Mouse (Mus musculus) kidney, adult 2 months (tissue): ENCODE data around the gene Smim14. TPM values are rescaled to one million over a fixed set of nuclear protein-coding genes. Genes with fewer than 3 reads are reported as not detected.

Source experiments
- DNase-seq: peaks from one replicate; pipeline ENCODE4 v3.0.0; 2021
- H3K27ac ChIP-seq: fragments of 200-500 bp; 2 replicates; pipeline ENCODE4 v1.5.1; 2012; ENCODE audit warnings: low read depth, low read length, control low read depth, inconsistent platforms; ENCODE audit not compliant: insufficient read depth
- H3K27me3 ChIP-seq: fragments of 200-500 bp; replicated peaks from 2 replicates; pipeline ENCODE4 v1.6.1; 2012; ENCODE audit warnings: mild to moderate bottlenecking, moderate library complexity, low read length, inconsistent platforms; ENCODE audit not compliant: control insufficient read depth, insufficient read depth
- H3K36me3 ChIP-seq: fragments of 200-500 bp; 2 replicates; pipeline ENCODE4 v1.6.1; 2012; ENCODE audit warnings: mild to moderate bottlenecking, moderate library complexity, low read length, inconsistent platforms; ENCODE audit not compliant: control insufficient read depth, insufficient read depth
- H3K4me1 ChIP-seq: fragments of 200-500 bp; 2 replicates; pipeline ENCODE4 v1.6.1; 2011; ENCODE audit warnings: low read length; ENCODE audit not compliant: control insufficient read depth, insufficient read depth
- H3K4me3 ChIP-seq: fragments of 200-500 bp; 2 replicates; pipeline ENCODE4 v1.5.1; 2011; ENCODE audit warnings: mild to moderate bottlenecking, low read depth, low read length, control low read depth; ENCODE audit not compliant: insufficient read depth
- CTCF ChIP-seq: fragments of 200-500 bp; conservative IDR thresholded peaks from 2 replicates; pipeline ENCODE4 v1.5.1; 2011; ENCODE audit warnings: low read depth, mild to moderate bottlenecking, control low read depth, low read length, moderate library complexity, mixed read lengths; ENCODE audit not compliant: insufficient read depth, insufficient read length
- POLR2A ChIP-seq: fragments of 200-500 bp; IDR thresholded peaks from one replicate; pipeline ENCODE4 v1.6.1; 2011; ENCODE audit warnings: low read depth, low read length, control low read depth
- WGBS: fragments of 180-500 bp; shearing (Covaris S2); methylation state at CpG from one replicate; pipeline ENCODE4 v1.1.7; 2018; 5-methylcytosine and 5-hydroxymethylcytosine counted together
- polyA plus RNA-seq: library from polyadenylated mRNA; depleted of rRNA; stranded (reverse); fragments of >200 nt; gene quantifications from 2 replicates; pipeline ENCODE4 v1.2.3, GENCODE M21; 2012

The Smim14 gene
- polyA plus RNA-seq, 1 experiment, result 114 TPM

- DNase-seq, result no peak
- no peak overlapping the region for H3K4me3 ChIP-seq
- no peaks in the 10 kb centered on the region for H3K4me1 ChIP-seq
- H3K27me3 ChIP-seq, result no peaks in the 10 kb centered on the region
- 71% methylated on average over 4 of the region's 4 CpGs for WGBS
- H3K27ac ChIP-seq, result no peak overlapping the region
- TF ChIP-seq POLR2A (no peak), CTCF (no peak)
- no peaks in the 10 kb centered on the region for H3K36me3 ChIP-seq
Measured at GRCm38 (mm10) chr5:65524831-65525230, 12.2 kb downstream of the Smim14 start.

GRCm38 (mm10) chr5:65521803-65522202 is 15.2 kb downstream of the Smim14 start:
- Histone ChIP-seq H3K27ac (no peak overlapping the region), H3K4me1 (no peaks in the 10 kb centered on the region), H3K36me3 (no peaks in the 10 kb centered on the region), H3K27me3 (no peaks in the 10 kb centered on the region), H3K4me3 (no peak overlapping the region)
- DNase-seq, result peak; percentile 8
- 98% methylated on average over 1 of the region's 1 CpGs for WGBS
- TF ChIP-seq POLR2A, result no peak
- peak; percentile 19; the same call in 1 of the 2 replicates for TF ChIP-seq CTCF

GRCm38 (mm10) chr5:65514635-65515278 is 22.2 kb downstream of the Smim14 start:
- TF ChIP-seq POLR2A (no peak), CTCF (no peak)
- whole genome bisulfite sequencing, result 43% methylated on average over 5 of the region's 5 CpGs
- Histone ChIP-seq H3K27me3 (no peaks in the 10 kb centered on the region), H3K4me1 (peaks cover 2% of the 10 kb centered on the region; the same call in 1 of the 2 replicates), H3K36me3 (no peaks in the 10 kb centered on the region), H3K4me3 (no peak overlapping the region), H3K27ac (no peak overlapping the region)
- no peak for DNase-seq

- no peak for DNase-seq
- H3K27ac ChIP-seq, result no peak overlapping the region
- no peak overlapping the region for H3K4me3 ChIP-seq
- peaks cover 2% of the 10 kb centered on the region; the same call in 1 of the 2 replicates for H3K4me1 ChIP-seq
- WGBS, result 51% methylated on average over 3 of the region's 3 CpGs
- no peaks in the 10 kb centered on the region for H3K36me3 ChIP-seq
- TF ChIP-seq CTCF (no peak), POLR2A (no peak)
- H3K27me3 ChIP-seq, result no peaks in the 10 kb centered on the region
Measured at GRCm38 (mm10) chr5:65513506-65513905, 23.5 kb downstream of the Smim14 start.

DNA sequence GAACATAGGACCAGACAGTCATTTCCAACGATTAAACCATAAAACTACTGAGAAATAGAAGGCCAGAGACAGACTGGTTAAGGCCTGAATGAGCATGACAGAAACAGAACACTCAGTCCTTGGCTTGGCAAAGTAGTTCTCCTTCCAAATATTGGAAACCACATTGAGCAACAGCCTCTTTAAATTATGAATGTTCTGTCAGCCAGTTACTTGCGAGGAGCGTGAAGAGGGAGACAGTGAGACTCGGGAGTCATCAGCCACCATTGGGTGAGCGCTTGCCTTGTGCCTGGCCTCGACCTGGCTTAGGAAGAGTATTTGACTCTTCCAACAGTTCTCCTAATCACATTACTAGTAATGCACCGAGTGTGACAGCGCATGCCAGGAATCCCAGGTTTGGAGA is 28.6 kb downstream of the Smim14 start:
- Histone ChIP-seq H3K36me3 (no peaks in the 10 kb centered on the region), H3K4me1 (no peaks in the 10 kb centered on the region), H3K27ac (no peak overlapping the region), H3K4me3 (no peak overlapping the region), H3K27me3 (no peaks in the 10 kb centered on the region)
- DNase-seq, result no peak
- WGBS, result 84% methylated on average over 8 of the region's 8 CpGs
- TF ChIP-seq CTCF (no peak), POLR2A (no peak)

- Histone ChIP-seq H3K4me3 (no peak overlapping the region), H3K36me3 (no peaks in the 10 kb centered on the region), H3K27ac (no peak overlapping the region), H3K27me3 (no peaks in the 10 kb centered on the region), H3K4me1 (no peaks in the 10 kb centered on the region)
- WGBS, result 12% methylated on average over 8 of the region's 8 CpGs
- no peak for TF ChIP-seq POLR2A
- TF ChIP-seq CTCF, result no peak
- DNase-seq, result no peak
Measured at GRCm38 (mm10) chr5:65505786-65506185, 31.2 kb downstream of the Smim14 start.

GRCm38 (mm10) chr5:65501407-65501806 is 35.6 kb downstream of the Smim14 start:
- TF ChIP-seq CTCF, result no peak
- Histone ChIP-seq H3K4me1 (no peaks in the 10 kb centered on the region), H3K27ac (no peak overlapping the region), H3K36me3 (no peaks in the 10 kb centered on the region), H3K27me3 (no peaks in the 10 kb centered on the region), H3K4me3 (no peak overlapping the region)
- DNase-seq, result no peak
- WGBS, result 97% methylated on average over 9 of the region's 9 CpGs
